Mouse (Mus musculus): ENCODE results near the gene Pde1c.

The Pde1c gene

DNA sequence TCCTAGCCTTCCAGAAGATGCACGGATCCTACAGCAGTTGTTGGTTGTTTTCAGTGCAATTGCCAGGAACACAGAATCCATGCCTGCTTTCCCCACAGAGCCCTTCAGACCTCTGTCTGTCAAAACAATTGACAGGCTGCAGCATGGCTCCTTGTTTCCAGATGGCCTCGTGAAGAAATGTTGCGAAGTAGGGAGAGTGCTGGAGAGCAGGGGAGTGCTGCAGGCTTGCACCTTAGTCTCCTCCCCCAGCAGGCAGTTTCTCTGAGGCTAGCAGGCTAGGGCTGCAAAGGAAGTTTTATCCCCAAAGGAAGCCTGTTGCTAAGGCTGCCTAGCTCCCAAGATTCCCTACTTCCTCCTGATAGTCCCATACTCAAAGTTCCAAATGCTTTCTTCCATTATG is 246.1 kb downstream of the Pde1c start:
- DNase-seq = no peak

GRCm38 (mm10) chr6:56310318-56310717 is 258.6 kb downstream of the Pde1c start:
- no peak for DNase-seq

DNA sequence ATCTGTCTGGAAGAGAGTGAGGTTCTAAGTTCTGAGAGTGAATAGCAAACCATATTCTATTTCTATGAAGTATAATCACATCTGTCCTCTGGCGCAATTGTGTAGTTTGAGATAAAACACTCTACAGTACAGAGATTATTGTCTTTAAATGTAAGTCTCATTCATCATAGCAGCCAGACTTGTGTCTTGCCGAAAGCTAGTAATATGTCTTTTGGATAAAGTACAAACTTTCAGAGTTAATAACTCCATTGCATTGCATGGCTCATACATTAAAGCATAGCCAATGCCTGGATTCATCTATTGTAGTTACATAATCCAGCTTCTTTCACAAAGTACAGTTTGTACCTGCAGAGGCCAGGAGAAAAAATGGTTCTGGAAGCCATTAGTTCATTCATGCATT is 262.8 kb downstream of the Pde1c start:
- no peak for DNase-seq

GRCm38 (mm10) chr6:56292176-56292575 is 276.7 kb downstream of the Pde1c start:
- no peak for DNase-seq

DNA sequence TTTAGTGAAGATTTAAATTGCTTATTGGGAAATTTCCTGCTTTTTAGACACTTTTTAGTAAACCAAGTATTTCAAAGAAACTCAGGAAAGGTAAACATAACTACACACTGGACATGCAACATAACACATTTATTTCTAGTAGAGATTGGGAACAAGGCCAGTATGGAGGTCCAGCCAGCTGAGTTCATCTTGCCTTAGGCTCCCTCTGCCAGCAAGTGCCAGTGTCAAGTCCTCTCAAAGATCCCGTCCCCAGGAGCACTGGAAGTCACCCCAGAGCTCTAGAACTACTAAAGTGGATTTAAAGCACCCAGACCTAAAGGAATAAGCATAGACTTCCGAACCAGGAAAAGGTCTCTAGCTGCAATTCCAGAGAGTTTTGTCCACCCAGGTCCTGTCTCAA is 279.6 kb downstream of the Pde1c start:
- no peak for DNase-seq

DNA sequence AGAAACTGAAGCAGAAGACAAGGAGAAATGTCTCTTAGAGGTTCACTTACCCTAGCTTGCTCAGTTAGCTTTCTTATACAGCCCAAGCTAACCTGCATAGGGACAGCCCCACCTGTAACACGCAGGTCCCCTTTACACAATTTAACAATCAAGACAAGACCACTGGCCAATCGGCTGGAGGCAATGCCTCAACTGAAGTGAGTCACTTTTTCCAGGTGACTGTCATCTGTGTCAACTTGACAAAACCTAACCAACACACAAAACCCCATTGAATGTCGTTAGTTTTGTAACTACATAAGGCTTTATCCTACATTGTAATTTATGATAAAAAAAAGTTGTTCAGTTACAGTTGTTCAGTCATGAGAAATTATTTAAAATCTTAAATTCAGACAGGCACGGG is 284.1 kb downstream of the Pde1c start:
- no peak for DNase-seq

DNA sequence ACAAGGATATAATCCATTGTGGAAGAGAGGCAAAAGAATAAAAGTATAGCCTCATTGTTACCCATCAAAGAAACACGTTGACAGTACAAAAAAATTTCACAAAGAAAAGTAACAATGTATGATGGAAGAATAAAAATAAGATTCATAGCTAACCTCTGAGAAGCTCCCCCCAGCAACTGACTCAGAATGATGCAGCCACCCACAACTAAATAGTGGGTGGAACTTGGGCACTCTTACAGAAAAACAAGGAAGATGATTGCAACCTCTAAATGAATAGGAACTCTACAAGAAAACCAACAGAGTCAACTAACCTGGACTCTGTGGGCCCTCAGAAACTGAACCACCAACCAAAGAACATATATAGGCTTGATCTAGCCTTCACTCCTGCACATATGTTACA is 293.4 kb downstream of the Pde1c start:
- no peak for DNase-seq

DNA sequence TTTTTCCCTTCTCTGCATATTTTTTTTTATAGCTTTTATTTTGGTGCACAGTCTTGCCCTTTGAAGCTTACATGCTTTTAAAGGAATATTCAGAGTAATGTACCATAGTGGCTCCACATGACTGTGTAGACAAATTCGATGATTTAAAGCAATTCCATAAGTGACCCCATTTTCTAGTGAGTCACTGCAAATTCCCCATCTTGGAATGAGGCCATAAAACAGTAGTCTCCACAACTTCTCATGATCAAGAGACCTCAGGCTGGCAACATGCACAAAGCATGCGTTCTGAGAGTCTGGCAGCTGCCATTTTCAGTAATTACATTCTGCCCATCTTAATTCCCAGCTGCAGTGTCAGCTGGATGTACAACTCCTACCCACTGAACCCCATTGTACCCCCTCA is 297.2 kb downstream of the Pde1c start:
- no peak for DNase-seq

- DNase-seq = no peak
Observed at GRCm38 (mm10) chr6:56264509-56264908, 304.4 kb downstream of the Pde1c start.

GRCm38 (mm10) chr6:56260118-56260517 is 308.8 kb downstream of the Pde1c start:
- no peak for DNase-seq

- DNase-seq = no peak
Observed at GRCm38 (mm10) chr6:56257555-56258297, 311.2 kb downstream of the Pde1c start.

GRCm38 (mm10) chr6:56250091-56250490 is 318.8 kb downstream of the Pde1c start:
- no peak for DNase-seq

DNA sequence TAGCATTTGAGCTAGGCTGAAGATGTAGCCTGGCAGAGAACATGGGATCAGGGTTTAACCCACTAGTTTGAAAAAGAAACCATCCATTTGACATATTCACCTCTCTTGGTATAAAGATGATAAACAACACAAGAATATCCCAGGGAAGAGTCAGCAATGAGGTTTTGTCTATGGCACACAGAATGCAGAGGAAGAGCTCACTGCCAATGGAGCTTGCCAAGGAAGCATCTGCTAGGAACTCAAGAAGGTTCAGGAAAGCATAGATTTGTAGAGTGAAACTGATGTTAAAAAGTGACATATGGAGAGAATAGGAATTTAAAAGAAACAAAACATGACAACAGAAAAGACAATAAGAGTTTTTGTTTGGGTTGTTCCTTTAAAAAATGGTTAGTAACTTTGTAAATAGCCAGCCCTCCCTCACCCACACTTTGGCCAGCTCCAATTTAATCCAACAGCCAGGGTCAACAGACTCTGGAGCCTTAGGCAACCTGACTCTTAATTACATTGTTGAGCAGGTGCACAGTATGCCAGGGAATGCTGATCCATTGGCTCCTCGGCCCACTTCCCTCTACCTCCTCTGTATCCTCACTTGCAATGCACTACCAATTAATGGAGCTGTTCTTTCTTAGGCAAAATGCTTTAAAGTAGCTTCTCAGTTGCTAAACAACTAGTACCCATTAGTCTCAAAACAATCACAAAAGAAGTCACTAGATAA is 377.3 kb downstream of the Pde1c start:
- DNase-seq = no peak

DNA sequence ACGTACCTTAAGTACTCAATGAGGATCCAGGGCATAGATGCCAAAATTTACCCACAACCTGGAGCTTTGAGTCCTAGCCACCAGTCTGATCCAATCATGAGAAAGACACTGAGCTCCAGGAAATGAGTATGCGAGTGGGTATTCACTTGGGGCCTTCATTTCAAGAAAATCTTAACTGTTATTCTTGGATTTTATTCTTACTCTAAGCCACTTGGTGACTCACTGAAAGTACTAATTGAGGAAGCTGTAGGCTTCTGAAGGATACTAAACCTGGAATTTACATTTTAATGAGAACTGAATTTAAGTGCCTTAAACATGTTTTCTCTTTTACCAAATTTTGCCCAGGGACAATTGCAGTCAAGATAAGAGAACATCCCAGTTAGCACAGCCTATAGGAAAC is 392.4 kb downstream of the Pde1c start:
- no peak for DNase-seq

- DNase-seq = no peak
Observed at GRCm38 (mm10) chr6:56172172-56172571, 396.7 kb downstream of the Pde1c start.

- DNase-seq = no peak
Observed at GRCm38 (mm10) chr6:56168736-56169135, 400.2 kb downstream of the Pde1c start.

DNA sequence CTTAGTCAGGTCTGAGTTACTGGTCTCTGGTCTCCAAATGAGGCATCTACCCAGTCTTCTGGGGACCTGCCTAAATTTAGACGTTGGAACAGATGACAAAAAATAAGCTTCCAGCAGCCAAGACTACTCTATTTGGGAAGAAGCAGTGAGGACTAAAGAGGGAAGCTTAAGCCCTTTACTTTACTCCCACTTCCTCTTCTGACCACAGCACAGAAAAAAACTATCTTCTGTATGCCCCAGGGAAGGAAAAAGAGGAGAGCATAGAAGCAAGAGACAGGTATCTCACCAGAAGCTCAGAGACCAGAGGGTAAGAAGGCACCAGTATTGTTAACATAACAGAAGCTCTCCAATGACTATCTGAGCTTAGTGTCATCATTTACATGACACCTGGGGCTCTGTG is 410.7 kb downstream of the Pde1c start:
- no peak for DNase-seq

DNA sequence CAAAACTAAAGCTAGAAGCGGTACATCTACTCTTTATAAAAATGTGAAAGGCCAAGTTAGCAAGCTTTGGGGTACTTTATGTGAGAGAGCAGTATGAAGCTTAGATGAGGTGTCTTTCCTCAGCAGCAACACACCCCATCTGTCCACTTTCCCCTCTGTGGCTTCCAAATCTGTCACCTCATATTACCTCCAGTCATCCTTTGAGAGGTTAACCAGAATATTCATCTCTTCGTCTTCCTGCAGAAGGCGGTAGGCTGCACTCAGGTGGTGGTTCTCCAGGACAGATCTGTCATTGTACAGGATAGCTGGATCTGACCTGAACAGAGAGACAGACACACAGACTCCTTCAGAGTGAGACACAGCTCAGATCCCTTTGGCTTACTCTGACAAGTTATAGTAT is 412.1 kb downstream of the Pde1c start:
- no peak for DNase-seq

GRCm38 (mm10) chr6:56130493-56131159 is 438.3 kb downstream of the Pde1c start:
- no peak for DNase-seq

- DNase-seq = no peak
Observed at GRCm38 (mm10) chr6:56099520-56100101, 469.3 kb downstream of the Pde1c start.

DNA sequence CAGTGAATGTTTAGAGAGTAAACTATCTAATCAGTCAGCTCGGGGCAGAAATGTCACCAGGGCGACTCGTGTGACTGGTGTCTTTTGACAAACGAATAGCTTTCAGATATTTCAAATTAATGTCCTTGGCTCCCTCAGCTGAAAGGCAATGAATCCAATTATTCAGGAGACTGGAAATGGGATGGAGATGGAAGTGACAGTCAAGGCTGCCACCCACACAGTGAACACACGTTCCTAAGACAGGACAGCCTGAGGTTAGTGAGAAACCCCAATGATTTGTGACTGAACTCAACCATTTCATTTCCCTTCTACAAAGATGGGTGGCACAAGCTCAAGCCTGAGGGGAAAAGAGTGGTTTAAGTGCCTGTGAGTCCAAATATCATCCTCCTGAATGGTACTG is 470.5 kb downstream of the Pde1c start:
- no peak for DNase-seq

DNA sequence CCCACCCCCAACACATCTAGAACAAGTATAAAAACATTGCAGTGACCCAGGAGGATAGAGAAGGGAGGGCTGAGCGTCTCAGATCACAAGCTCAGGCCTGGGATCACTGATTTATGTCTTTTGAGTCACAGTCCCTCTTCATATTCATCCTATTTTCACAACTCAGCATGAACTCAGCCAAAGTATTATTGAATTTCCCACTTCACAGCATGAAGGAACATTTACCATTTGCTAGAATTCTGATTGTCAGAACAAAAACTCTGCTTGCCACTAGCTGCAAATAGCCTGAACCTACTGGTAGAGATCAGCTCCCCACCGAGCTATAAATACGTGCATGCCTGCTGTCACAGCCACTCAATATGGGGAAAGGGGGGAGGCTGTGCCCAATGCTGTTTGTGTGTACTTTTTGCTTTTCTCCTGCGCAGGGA is 492.5 kb downstream of the Pde1c start:
- DNase-seq = no peak

GRCm38 (mm10) chr6:56068516-56068915 is 500.4 kb downstream of the Pde1c start:
- no peak for DNase-seq

All from thymus, postnatal 4 days (tissue).